Mouse (Mus musculus) kidney, embryonic 16.5 days (tissue): ENCODE results near the gene Fignl1. TPM values are rescaled to one million over a fixed set of nuclear protein-coding genes. Genes with fewer than 3 reads are reported as not detected.

Source experiments
- ATAC-seq: fragments of 200-750 bp; cut with Nextera tagmentation; 2 replicates; pipeline ENCODE4 v1.8.0; 2017; ENCODE audit warnings: moderate TSS enrichment; ENCODE audit not compliant: low FRiP score, low TSS enrichment
- H3K27ac ChIP-seq: fragments of 300-500 bp; sonication (generic); 2 replicates; pipeline ENCODE4 v1.5.1; 2014; ENCODE audit warnings: low read length
- H3K27me3 ChIP-seq: fragments of 300-500 bp; sonication (generic); 2 replicates; pipeline ENCODE4 v1.6.1; 2014; ENCODE audit warnings: low read length, control low read depth, mixed read lengths; ENCODE audit not compliant: insufficient read depth
- H3K36me3 ChIP-seq: fragments of 300-500 bp; sonication (generic); 2 replicates; pipeline ENCODE4 v1.6.1; 2014; ENCODE audit warnings: low read length, control low read depth, mixed read lengths; ENCODE audit not compliant: insufficient read depth
- H3K4me1 ChIP-seq: fragments of 300-500 bp; sonication (generic); 2 replicates; pipeline ENCODE4 v1.6.1; 2014; ENCODE audit warnings: low read length, control low read depth, mixed read lengths; ENCODE audit not compliant: insufficient read depth
- H3K4me2 ChIP-seq: fragments of 300-500 bp; sonication (generic); replicated peaks from 2 replicates; pipeline ENCODE4 v1.6.1; 2014; ENCODE audit warnings: low read depth, low read length
- H3K4me3 ChIP-seq: fragments of 300-500 bp; sonication (generic); 2 replicates; pipeline ENCODE4 v1.5.1; 2014; ENCODE audit warnings: mild to moderate bottlenecking, low read length
- H3K9ac ChIP-seq: fragments of 300-500 bp; sonication (generic); replicated peaks from 2 replicates; pipeline ENCODE4 v1.6.1; 2014; ENCODE audit warnings: low read length
- H3K9me3 ChIP-seq: fragments of 300-500 bp; sonication (generic); 2 replicates; pipeline ENCODE4 v1.6.1; 2016; ENCODE audit warnings: low read length, control low read depth
- WGBS: fragments of 180-500 bp; shearing (Covaris S2); extraction: QIAGEN DNeasy Blood & Tissue Kit; methylation state at CpG from one replicate; pipeline ENCODE4 v1.1.7; 2014; 5-methylcytosine and 5-hydroxymethylcytosine counted together
- polyA plus RNA-seq: library from polyadenylated mRNA; unstranded; fragments of >200 nt; fragmentation: Nextera tagmentation; extraction: Ambion mirVana; gene quantifications from 2 replicates; pipeline ENCODE4 v1.2.1, GENCODE M21; 2015

Gene Fignl1
- polyA plus RNA-seq, 1 experiment from 2014 or later = 69.5 TPM

- Histone ChIP-seq H3K9me3 (no peaks in the 10 kb centered on the region), H3K4me1 (no peaks in the 10 kb centered on the region), H3K27ac (no peak overlapping the region), H3K4me3 (no peak overlapping the region), H3K36me3 (peaks cover 46% of the 10 kb centered on the region), H3K27me3 (no peaks in the 10 kb centered on the region), H3K4me2 (no peak overlapping the region), H3K9ac (no peak overlapping the region)
- no peak for ATAC-seq
- WGBS = 96% methylated on average over 1 of the region's 1 CpGs
These were observed 10.1 kb downstream of the Fignl1 start for GRCm38 (mm10) chr11:11798690-11799089.

- ATAC-seq = no peak
- Histone ChIP-seq H3K9me3 (no peaks in the 10 kb centered on the region), H3K9ac (no peak overlapping the region), H3K4me1 (no peaks in the 10 kb centered on the region), H3K4me3 (no peak overlapping the region), H3K4me2 (no peak overlapping the region), H3K36me3 (peaks cover 20% of the 10 kb centered on the region), H3K27me3 (no peaks in the 10 kb centered on the region), H3K27ac (no peak overlapping the region)
- WGBS = 68% methylated on average over 1 of the region's 1 CpGs
These were observed 14.1 kb downstream of the Fignl1 start for GRCm38 (mm10) chr11:11794626-11795025.

- no peaks in the 10 kb centered on the region for H3K9me3 ChIP-seq
- ATAC-seq = peak; percentile 97
- H3K4me1 ChIP-seq = no peaks in the 10 kb centered on the region
- peak overlapping the region; percentile 53; the same call in 1 of the 2 replicates for H3K9ac ChIP-seq
- WGBS = under 1% methylated on average over 8 of the region's 8 CpGs
- peak overlapping the region; percentile 32 for H3K4me3 ChIP-seq
- H3K27me3 ChIP-seq = no peaks in the 10 kb centered on the region
- H3K36me3 ChIP-seq = no peaks in the 10 kb centered on the region
- H3K27ac ChIP-seq = no peak overlapping the region
- peak overlapping the region; percentile 51 for H3K4me2 ChIP-seq
These were observed 20.2 kb downstream of the Fignl1 start for GRCm38 (mm10) chr11:11788521-11788974.

- Histone ChIP-seq H3K4me3 (no peak overlapping the region), H3K4me1 (no peaks in the 10 kb centered on the region), H3K36me3 (no peaks in the 10 kb centered on the region), H3K9ac (no peak overlapping the region), H3K27ac (no peak overlapping the region), H3K4me2 (no peak overlapping the region), H3K9me3 (no peaks in the 10 kb centered on the region), H3K27me3 (no peaks in the 10 kb centered on the region)
- WGBS = 59% methylated on average over 6 of the region's 6 CpGs
- no peak for ATAC-seq
These were observed 23.3 kb downstream of the Fignl1 start for GRCm38 (mm10) chr11:11785457-11785856.

- H3K27me3 ChIP-seq = no peaks in the 10 kb centered on the region
- no peak overlapping the region for H3K4me2 ChIP-seq
- no peak overlapping the region for H3K27ac ChIP-seq
- WGBS = 87% methylated on average over 8 of the region's 8 CpGs
- no peak for ATAC-seq
- no peak overlapping the region for H3K9ac ChIP-seq
- no peaks in the 10 kb centered on the region for H3K4me1 ChIP-seq
- no peaks in the 10 kb centered on the region for H3K9me3 ChIP-seq
- H3K4me3 ChIP-seq = no peak overlapping the region
- H3K36me3 ChIP-seq = no peaks in the 10 kb centered on the region
These were observed 27.0 kb downstream of the Fignl1 start for GRCm38 (mm10) chr11:11781728-11782127.

- 88% methylated on average over 6 of the region's 6 CpGs for WGBS
- no peak for ATAC-seq
These were observed 30.4 kb downstream of the Fignl1 start for GRCm38 (mm10) chr11:11778345-11778744.

GRCm38 (mm10) chr11:11777796-11778195 is 31.0 kb downstream of the Fignl1 start:
- H3K4me1 ChIP-seq = no peaks in the 10 kb centered on the region
- ATAC-seq = no peak
- H3K4me2 ChIP-seq = no peak overlapping the region
- no peaks in the 10 kb centered on the region for H3K27me3 ChIP-seq
- WGBS = 87% methylated on average over 2 of the region's 2 CpGs
- H3K36me3 ChIP-seq = no peaks in the 10 kb centered on the region
- H3K4me3 ChIP-seq = no peak overlapping the region
- H3K27ac ChIP-seq = no peak overlapping the region
- H3K9ac ChIP-seq = no peak overlapping the region
- no peaks in the 10 kb centered on the region for H3K9me3 ChIP-seq

More at GRCm38 (mm10) chr11:11778345-11778744, 30.4 kb downstream of the Fignl1 start:
- no peaks in the 10 kb centered on the region for H3K9me3 ChIP-seq
- no peak overlapping the region for H3K4me2 ChIP-seq
- no peak overlapping the region for H3K4me3 ChIP-seq
- no peaks in the 10 kb centered on the region for H3K4me1 ChIP-seq
- H3K9ac ChIP-seq = no peak overlapping the region
- H3K36me3 ChIP-seq = no peaks in the 10 kb centered on the region
- H3K27ac ChIP-seq = no peak overlapping the region
- H3K27me3 ChIP-seq = no peaks in the 10 kb centered on the region

GRCm38 (mm10) chr11:11777246-11777645 is 31.5 kb downstream of the Fignl1 start:
- 58% methylated on average over 3 of the region's 3 CpGs for WGBS

GRCm38 (mm10) chr11:11776822-11777174 is 32.0 kb downstream of the Fignl1 start:
- Histone ChIP-seq H3K4me2 (no peak overlapping the region), H3K27ac (no peak overlapping the region), H3K27me3 (no peaks in the 10 kb centered on the region), H3K4me1 (no peaks in the 10 kb centered on the region), H3K9me3 (no peaks in the 10 kb centered on the region), H3K36me3 (no peaks in the 10 kb centered on the region), H3K9ac (no peak overlapping the region), H3K4me3 (no peak overlapping the region)
- ATAC-seq = no peak
- 84% methylated on average over 7 of the region's 7 CpGs for WGBS

More at GRCm38 (mm10) chr11:11777246-11777645, 31.5 kb downstream of the Fignl1 start:
- Histone ChIP-seq H3K4me3 (no peak overlapping the region), H3K9me3 (no peaks in the 10 kb centered on the region), H3K36me3 (no peaks in the 10 kb centered on the region), H3K4me1 (no peaks in the 10 kb centered on the region), H3K27ac (no peak overlapping the region), H3K4me2 (no peak overlapping the region), H3K9ac (no peak overlapping the region), H3K27me3 (no peaks in the 10 kb centered on the region)
- no peak for ATAC-seq

GRCm38 (mm10) chr11:11776071-11776821 is 32.5 kb downstream of the Fignl1 start:
- no peak overlapping the region for H3K4me3 ChIP-seq
- no peaks in the 10 kb centered on the region for H3K36me3 ChIP-seq
- no peaks in the 10 kb centered on the region for H3K9me3 ChIP-seq
- 77% methylated on average over 4 of the region's 4 CpGs for WGBS
- H3K4me2 ChIP-seq = no peak overlapping the region
- H3K27me3 ChIP-seq = no peaks in the 10 kb centered on the region
- H3K9ac ChIP-seq = no peak overlapping the region
- no peak for ATAC-seq
- H3K27ac ChIP-seq = no peak overlapping the region
- H3K4me1 ChIP-seq = no peaks in the 10 kb centered on the region
